Mouse (Mus musculus): ENCODE measurements at regions not wholly inside any gene's neighbourhood (a gene's known extent, or its start where the extent isn't known, plus 50 kb on each side); places are given as distances from the start of the nearest gene placed in this dataset.

DNA sequence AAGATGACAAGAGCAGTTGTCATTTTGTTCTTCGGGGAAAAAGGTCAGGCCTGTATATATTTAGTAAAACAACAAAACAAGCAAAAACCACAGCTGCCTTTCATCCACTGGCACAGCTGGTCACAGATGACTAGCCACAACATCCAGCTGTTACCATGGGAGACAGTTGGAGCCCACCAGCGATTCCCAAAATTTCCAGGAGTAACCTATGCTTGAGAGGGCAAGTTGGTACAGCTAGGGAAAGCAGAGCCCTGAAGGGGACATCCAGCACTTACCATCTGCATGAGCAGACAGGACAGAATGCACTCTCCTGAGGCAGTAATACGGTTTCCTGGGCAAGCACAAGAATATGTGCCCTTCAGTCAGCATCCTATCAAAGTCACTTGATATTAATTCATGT, 62.9 kb upstream of the Nap1l1 start:
- no peak for TF ChIP-seq CTCF (IDR thresholded peaks at IDR 0.05; ENCODE audit: low read depth)
- TF ChIP-seq EP300 (IDR thresholded peaks at IDR 0.05; ENCODE audit: low read depth): no peak

Measured in heart, postnatal 0 days (tissue).